ENCODE assay signal across 9 mouse cellular contexts in the genomic region with DNA sequence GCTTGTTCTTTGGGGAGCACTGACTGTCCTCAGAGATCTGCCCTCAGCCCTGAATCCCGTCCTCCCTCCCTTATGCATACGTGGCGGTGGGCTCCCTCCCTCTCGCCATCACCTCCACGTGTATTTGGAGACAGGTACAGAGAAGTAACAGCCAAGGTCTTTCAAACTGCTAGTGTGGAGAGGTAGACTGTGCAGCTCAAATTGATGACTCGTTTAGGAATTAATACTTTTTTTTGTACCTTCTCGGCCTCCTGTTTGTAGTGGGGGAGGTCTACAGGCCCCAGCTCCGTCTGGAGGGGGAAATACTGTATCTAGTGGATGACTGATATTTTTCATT.
DNase-seq lines count a peak whose midpoint lies in the region; ATAC-seq and TF ChIP-seq lines count a peak whose summit lies in the region.
"Had no signal": no experiment of that assay in that cellular context is flagged by ENCODE, and none has a peak within 500 bp of the region (broad histone marks: within the 10 kb centered on the region; RNA-seq: fewer than 3 reads in every experiment).

No protein-coding gene starts in this region.

- 0 out of 2 replicates have a peak, but pooled peaks have one; percentile 4 for ATAC-seq in lung, embryonic 14.5 days (ENCODE audit: insufficient read depth)
- ATAC-seq in forebrain, embryonic 12.5 days (ENCODE audit: low FRiP score): peak; percentile 39; the same call in 1 of the 2 replicates
- ATAC-seq in limb, embryonic 12.5 days (ENCODE audit: insufficient number of reproducible peaks, insufficient read depth, low FRiP score, low TSS enrichment, low read depth): 0 out of 2 replicates have a peak, but pooled peaks have one; percentile 30
- ATAC-seq in megakaryocyte-erythroid progenitor cell, adult 5-6 weeks (replicated peaks; ENCODE audit: low FRiP score, low TSS enrichment, poor library complexity, severe bottlenecking): no peak

- peak overlapping the region; percentile 57 for H3K4me3 ChIP-seq in lung, embryonic 14.5 days (ENCODE audit: low read depth, low read length)
- peak overlapping the region; percentile 63 for H3K4me3 ChIP-seq in forebrain, embryonic 12.5 days (replicated peaks)
- peak overlapping the region; percentile 64 for H3K4me3 ChIP-seq in limb, embryonic 12.5 days (replicated peaks)

- no peak for DNase-seq in lung, embryonic 14.5 days
- no peak for DNase-seq in lung, postnatal 14 days
- DNase-seq in splenic B cell, adult 2 months (ENCODE audit: low read depth, low spot score): peak; percentile 5
- no peak for DNase-seq in cerebellum, adult 9-11 months
- DNase-seq: kidney, adult 18-20 months; right cerebral cortex, adult 18-20 months had no signal

- H3K27me3 ChIP-seq in lung, embryonic 14.5 days (ENCODE audit: insufficient read depth, low read length): peaks cover 19% of the 10 kb centered on the region
- peaks cover 50% of the 10 kb centered on the region for H3K27me3 ChIP-seq in forebrain, embryonic 12.5 days
- peaks cover 43% of the 10 kb centered on the region for H3K27me3 ChIP-seq in limb, embryonic 12.5 days
- 0 out of 2 replicates have a peak, but pooled peaks cover 1% of the 10 kb centered on the region for H3K27me3 ChIP-seq in splenic B cell, adult 2 months (ENCODE audit: control insufficient read depth, insufficient read depth, low read length, poor library complexity, severe bottlenecking)

- 0 out of 2 replicates have a peak, but pooled peaks cover 3% of the 10 kb centered on the region for H3K36me3 ChIP-seq in lung, embryonic 14.5 days (ENCODE audit: insufficient read depth)
- no peaks in the 10 kb centered on the region for H3K36me3 ChIP-seq in forebrain, embryonic 12.5 days (replicated peaks)
- H3K36me3 ChIP-seq in limb, embryonic 12.5 days: no peaks in the 10 kb centered on the region
- no peaks in the 10 kb centered on the region for H3K36me3 ChIP-seq in splenic B cell, adult 2 months (ENCODE audit: control insufficient read depth, insufficient read depth, low read length, poor library complexity, severe bottlenecking)

- no peaks in the 10 kb centered on the region for H3K9me3 ChIP-seq in lung, embryonic 14.5 days (ENCODE audit: low read depth, low read length)
- no peaks in the 10 kb centered on the region for H3K9me3 ChIP-seq in forebrain, embryonic 12.5 days
- H3K9me3 ChIP-seq in limb, embryonic 12.5 days: no peaks in the 10 kb centered on the region

- peak overlapping the region; percentile 80 for H3K9ac ChIP-seq in lung, embryonic 14.5 days
- H3K9ac ChIP-seq in forebrain, embryonic 12.5 days: peak overlapping the region; percentile 71
- peak overlapping the region; percentile 73 for H3K9ac ChIP-seq in limb, embryonic 12.5 days (replicated peaks)

- 5% methylated on average over 8 of the region's 8 CpGs for WGBS in lung, embryonic 14.5 days
- 4% methylated on average over 8 of the region's 8 CpGs for WGBS in forebrain, embryonic 12.5 days
- 5% methylated on average over 8 of the region's 8 CpGs for WGBS in limb, embryonic 12.5 days

- no peak overlapping the region for H3K27ac ChIP-seq in lung, embryonic 14.5 days (ENCODE audit: low read depth)
- no peak overlapping the region for H3K27ac ChIP-seq in forebrain, embryonic 12.5 days
- H3K27ac ChIP-seq in limb, embryonic 12.5 days: peak overlapping the region; percentile 2; the same call in 1 of the 2 replicates

- peak overlapping the region; percentile 84 for H3K4me2 ChIP-seq in lung, embryonic 14.5 days
- peak overlapping the region; percentile 88 for H3K4me2 ChIP-seq in forebrain, embryonic 12.5 days
- H3K4me2 ChIP-seq in limb, embryonic 12.5 days: peak overlapping the region; percentile 83

- peaks cover 3% of the 10 kb centered on the region; the same call in 1 of the 2 replicates for H3K4me1 ChIP-seq in lung, embryonic 14.5 days (ENCODE audit: insufficient read depth)
- H3K4me1 ChIP-seq in forebrain, embryonic 12.5 days: peaks cover 20% of the 10 kb centered on the region
- peaks cover 34% of the 10 kb centered on the region for H3K4me1 ChIP-seq in limb, embryonic 12.5 days (replicated peaks)

- no peak for TF ChIP-seq CTCF in lung, embryonic 14.5 days (IDR thresholded peaks at IDR 0.05; ENCODE audit: low read depth)
